Mouse (Mus musculus): ENCODE results near the gene Olfr996. TPM values are rescaled to one million over a fixed set of nuclear protein-coding genes. Genes with fewer than 3 reads are reported as not detected.

Olfr996 gene
- total RNA-seq (2023), result not detected

DNA sequence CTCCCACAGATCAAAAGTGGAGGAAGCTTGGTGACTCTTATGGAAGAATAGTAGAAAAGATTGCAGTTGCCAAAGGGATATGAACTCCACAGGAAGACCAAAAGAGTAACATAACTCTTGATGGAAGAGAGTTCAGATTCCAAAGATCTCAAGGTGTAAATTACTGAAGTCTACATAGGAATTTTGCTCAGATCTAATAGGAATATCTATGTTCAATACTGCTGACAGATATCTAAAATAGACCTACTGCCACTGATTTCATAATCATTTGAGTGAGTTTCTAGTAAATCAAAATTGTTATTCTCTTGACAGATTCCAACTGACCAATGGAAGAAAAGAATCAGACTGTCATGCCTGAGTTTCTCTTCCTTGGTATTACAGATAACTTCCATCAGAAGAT, at the start of gene Olfr996:
Gene Olfr996 (plus strand): TSS at position 301 of the 400 bp plus-strand sequence.

DNA sequence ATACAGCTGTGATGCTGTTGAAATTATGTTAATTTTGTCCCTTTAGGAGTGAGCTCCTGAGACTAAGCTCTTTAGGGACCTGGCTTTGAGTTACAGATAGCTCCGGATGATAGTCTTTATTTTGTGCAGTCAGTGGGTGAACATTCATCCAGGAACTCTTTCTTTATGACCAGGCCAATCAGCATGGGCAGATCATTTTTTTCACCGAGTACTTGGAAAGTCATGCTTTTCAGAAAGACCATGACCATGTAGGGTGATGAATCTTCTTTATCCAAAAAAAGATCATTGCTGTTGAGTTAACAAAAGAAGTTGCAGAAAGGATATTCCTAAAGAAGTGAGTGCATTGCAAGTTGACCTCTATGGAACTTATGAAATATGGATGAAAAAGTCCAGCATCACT, 9.6 kb downstream of the Olfr996 start, which contains the start of gene Olfr998:
Gene Olfr998 (plus strand): TSS at position 301 of the 400 bp plus-strand sequence.

DNA sequence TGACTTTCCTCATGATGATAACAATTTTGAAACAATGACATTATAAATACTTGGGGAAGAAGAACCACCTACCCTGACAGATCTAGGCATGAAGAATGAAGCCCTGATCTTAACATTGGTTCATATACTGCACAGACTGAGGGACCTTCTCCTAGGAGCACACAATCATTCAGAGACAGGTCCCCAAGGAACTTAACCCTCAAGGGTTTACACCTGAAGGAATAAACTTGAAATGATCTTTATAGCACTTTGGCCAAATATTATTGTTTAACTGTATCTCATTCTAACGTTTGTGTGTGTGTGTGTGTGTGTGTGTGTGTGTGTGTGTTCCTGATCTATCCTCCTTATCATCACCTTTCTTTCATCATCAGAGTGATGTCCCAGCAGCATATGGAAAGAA, 32.8 kb downstream of the Olfr996 start, which contains the start of gene Olfr1000:
Gene Olfr1000 (minus strand): TSS at position 101 of the 400 bp plus-strand sequence.

Other genes with a start within 250 kb of the Olfr996 start
- gene Olfr987, start 239.9 kb upstream of the Olfr996 start, total RNA-seq (2023), result not detected
- gene Olfr988, start 216.0 kb upstream of the Olfr996 start, total RNA-seq (2023), result not detected
- gene Olfr992, start 169.7 kb upstream of the Olfr996 start, total RNA-seq (2023), result not detected
- not detected for gene Olfr993, start 164.3 kb upstream of the Olfr996 start, total RNA-seq (2023)
- not detected for gene Olfr994, start 142.8 kb upstream of the Olfr996 start, total RNA-seq (2023)
- not detected for gene Olfr995, start 135.6 kb upstream of the Olfr996 start, total RNA-seq (2023)
- not detected for gene 4833423E24Rik, start 60.2 kb upstream of the Olfr996 start, total RNA-seq (2023)
- not detected for gene Olfr998, start 9.7 kb downstream of the Olfr996 start, total RNA-seq (2023)
- gene Olfr1000, start 32.7 kb downstream of the Olfr996 start, total RNA-seq (2023), result not detected
- not detected for gene Olfr1002, start 71.5 kb downstream of the Olfr996 start, total RNA-seq (2023)
- not detected for gene Olfr154, start 85.2 kb downstream of the Olfr996 start, total RNA-seq (2023)
- not detected for gene Olfr1006, start 99.6 kb downstream of the Olfr996 start, total RNA-seq (2023)
- gene Olfr1008, start 110.2 kb downstream of the Olfr996 start, total RNA-seq (2023), result not detected
- not detected for gene Olfr1009, start 136.2 kb downstream of the Olfr996 start, total RNA-seq (2023)
- gene Olfr1012, start 183.6 kb downstream of the Olfr996 start, total RNA-seq (2023), result not detected
- not detected for gene Olfr1013, start 187.9 kb downstream of the Olfr996 start, total RNA-seq (2023)
- not detected for gene Olfr1014, start 193.5 kb downstream of the Olfr996 start, total RNA-seq (2023)
- gene Olfr1015, start 202.8 kb downstream of the Olfr996 start, total RNA-seq (2023), result not detected
- gene Olfr1016, start 223.3 kb downstream of the Olfr996 start, total RNA-seq (2023), result not detected
- not detected for gene Olfr1018, start 239.3 kb downstream of the Olfr996 start, total RNA-seq (2023)

All from CD4-positive naive resting alpha-beta T cell, adult 76 days (primary cell).